Mouse (Mus musculus) kidney, adult 2 months (tissue): ENCODE data around the gene Sgsh.

Experiments
- CTCF ChIP-seq: fragments of 200-500 bp; conservative IDR thresholded peaks from 2 replicates; pipeline ENCODE4 v1.5.1; 2011; ENCODE audit warnings: low read depth, mild to moderate bottlenecking, control low read depth, low read length, moderate library complexity, mixed read lengths; ENCODE audit not compliant: insufficient read depth, insufficient read length
- POLR2A ChIP-seq: fragments of 200-500 bp; IDR thresholded peaks from one replicate; pipeline ENCODE4 v1.6.1; 2011; ENCODE audit warnings: low read depth, low read length, control low read depth

GRCm38 (mm10) chr11:119331970-119332369 is 23.4 kb downstream of the Sgsh start:
- no peak for TF ChIP-seq POLR2A
- TF ChIP-seq CTCF = no peak
